Mouse (Mus musculus): ENCODE results near the gene Itpr1. TPM values are rescaled to one million over a fixed set of nuclear protein-coding genes. Genes with fewer than 3 reads are reported as not detected.
A peak's percentile ranks its signal among the peaks of the same experiment; 100 is the strongest.

The Itpr1 gene
- polyA plus RNA-seq, 1 experiment from 2014 or later = 4.8 TPM

GRCm38 (mm10) chr6:108424749-108425584 lies 212.1 kb downstream of the Itpr1 start:
- ATAC-seq = peak; percentile 59

GRCm38 (mm10) chr6:108426789-108427188 lies 213.9 kb downstream of the Itpr1 start:
- Histone ChIP-seq H3K27ac (no peak overlapping the region; the same call in 1 of the 2 replicates), H3K4me2 (replicated peaks) (0 out of 2 replicates have a peak overlapping the region, but pooled peaks have one; percentile 23), H3K27me3 (no peaks in the 10 kb centered on the region), H3K4me1 (replicated peaks) (peaks cover 25% of the 10 kb centered on the region), H3K4me3 (replicated peaks) (no peak overlapping the region), H3K9ac (replicated peaks) (no peak overlapping the region), H3K36me3 (no peaks in the 10 kb centered on the region), H3K9me3 (no peaks in the 10 kb centered on the region)
- WGBS = 11% methylated on average over 10 of the region's 10 CpGs
- ATAC-seq = peak; percentile 79

More at GRCm38 (mm10) chr6:108424749-108425584, 212.1 kb downstream of the Itpr1 start:
- Histone ChIP-seq H3K4me2 (replicated peaks) (no peak overlapping the region), H3K4me1 (replicated peaks) (peaks cover 25% of the 10 kb centered on the region), H3K27ac (no peak overlapping the region), H3K9ac (replicated peaks) (no peak overlapping the region), H3K4me3 (replicated peaks) (no peak overlapping the region), H3K9me3 (no peaks in the 10 kb centered on the region), H3K27me3 (no peaks in the 10 kb centered on the region), H3K36me3 (no peaks in the 10 kb centered on the region)
- 65% methylated on average over 9 of the region's 9 CpGs for whole genome bisulfite sequencing

- 94% methylated on average over 3 of the region's 3 CpGs for WGBS
These were observed 215.5 kb downstream of the Itpr1 start for GRCm38 (mm10) chr6:108428383-108428782.

GRCm38 (mm10) chr6:108429950-108430349 lies 217.1 kb downstream of the Itpr1 start:
- Histone ChIP-seq H3K4me3 (replicated peaks) (no peak overlapping the region), H3K9me3 (no peaks in the 10 kb centered on the region), H3K4me1 (replicated peaks) (peaks cover 21% of the 10 kb centered on the region), H3K36me3 (no peaks in the 10 kb centered on the region), H3K27ac (no peak overlapping the region), H3K9ac (replicated peaks) (no peak overlapping the region), H3K27me3 (no peaks in the 10 kb centered on the region), H3K4me2 (replicated peaks) (no peak overlapping the region)
- no peak for ATAC-seq
- WGBS = 92% methylated on average over 8 of the region's 8 CpGs

More at GRCm38 (mm10) chr6:108428383-108428782, 215.5 kb downstream of the Itpr1 start:
- H3K9me3 ChIP-seq = no peaks in the 10 kb centered on the region
- H3K4me3 ChIP-seq (replicated peaks) = no peak overlapping the region
- no peaks in the 10 kb centered on the region for H3K27me3 ChIP-seq
- no peak overlapping the region for H3K4me2 ChIP-seq (replicated peaks)
- H3K27ac ChIP-seq = no peak overlapping the region
- ATAC-seq = no peak
- H3K4me1 ChIP-seq (replicated peaks) = peaks cover 25% of the 10 kb centered on the region
- no peaks in the 10 kb centered on the region for H3K36me3 ChIP-seq
- H3K9ac ChIP-seq (replicated peaks) = no peak overlapping the region

GRCm38 (mm10) chr6:108431193-108431592 lies 218.3 kb downstream of the Itpr1 start:
- WGBS = 83% methylated on average over 8 of the region's 8 CpGs
- Histone ChIP-seq H3K9ac (replicated peaks) (no peak overlapping the region), H3K36me3 (no peaks in the 10 kb centered on the region), H3K4me2 (replicated peaks) (no peak overlapping the region), H3K9me3 (no peaks in the 10 kb centered on the region), H3K27me3 (no peaks in the 10 kb centered on the region), H3K4me3 (replicated peaks) (no peak overlapping the region), H3K27ac (no peak overlapping the region), H3K4me1 (replicated peaks) (peaks cover 18% of the 10 kb centered on the region)
- no peak for ATAC-seq

- H3K9me3 ChIP-seq = no peaks in the 10 kb centered on the region
- H3K27me3 ChIP-seq = no peaks in the 10 kb centered on the region
- ATAC-seq = no peak
- no peak overlapping the region for H3K4me3 ChIP-seq (replicated peaks)
- H3K4me2 ChIP-seq (replicated peaks) = no peak overlapping the region
- H3K9ac ChIP-seq (replicated peaks) = no peak overlapping the region
- peaks cover 12% of the 10 kb centered on the region for H3K4me1 ChIP-seq (replicated peaks)
- H3K36me3 ChIP-seq = no peaks in the 10 kb centered on the region
- 90% methylated on average over 4 of the region's 4 CpGs for WGBS
- no peak overlapping the region for H3K27ac ChIP-seq
These were observed 219.9 kb downstream of the Itpr1 start for GRCm38 (mm10) chr6:108432836-108433235.

GRCm38 (mm10) chr6:108434816-108435215 lies 221.9 kb downstream of the Itpr1 start:
- Histone ChIP-seq H3K4me3 (replicated peaks) (no peak overlapping the region), H3K36me3 (no peaks in the 10 kb centered on the region), H3K27ac (no peak overlapping the region), H3K4me2 (replicated peaks) (no peak overlapping the region), H3K27me3 (no peaks in the 10 kb centered on the region), H3K9me3 (no peaks in the 10 kb centered on the region), H3K4me1 (replicated peaks) (peaks cover 12% of the 10 kb centered on the region), H3K9ac (replicated peaks) (no peak overlapping the region)
- ATAC-seq = no peak
- 72% methylated on average over 6 of the region's 6 CpGs for WGBS

- H3K4me2 ChIP-seq (replicated peaks) = no peak overlapping the region
- H3K27me3 ChIP-seq = no peaks in the 10 kb centered on the region
- H3K4me1 ChIP-seq (replicated peaks) = peaks cover 12% of the 10 kb centered on the region
- H3K36me3 ChIP-seq = peaks cover 2% of the 10 kb centered on the region; the same call in 1 of the 2 replicates
- H3K9ac ChIP-seq (replicated peaks) = no peak overlapping the region
- H3K9me3 ChIP-seq = no peaks in the 10 kb centered on the region
- H3K4me3 ChIP-seq (replicated peaks) = no peak overlapping the region
- ATAC-seq = peak; percentile 66; the same call in 1 of the 2 replicates
- WGBS = 65% methylated on average over 6 of the region's 6 CpGs
- no peak overlapping the region for H3K27ac ChIP-seq
These were observed 222.6 kb downstream of the Itpr1 start for GRCm38 (mm10) chr6:108435467-108435866.

GRCm38 (mm10) chr6:108436608-108437007 lies 223.7 kb downstream of the Itpr1 start:
- no peak overlapping the region for H3K4me2 ChIP-seq (replicated peaks)
- H3K9me3 ChIP-seq = no peaks in the 10 kb centered on the region
- H3K4me1 ChIP-seq (replicated peaks) = peaks cover 12% of the 10 kb centered on the region
- H3K27ac ChIP-seq = no peak overlapping the region
- H3K27me3 ChIP-seq = no peaks in the 10 kb centered on the region
- WGBS = 56% methylated on average over 5 of the region's 5 CpGs
- peaks cover 5% of the 10 kb centered on the region; the same call in 1 of the 2 replicates for H3K36me3 ChIP-seq
- no peak overlapping the region for H3K9ac ChIP-seq (replicated peaks)
- no peak for ATAC-seq
- H3K4me3 ChIP-seq (replicated peaks) = no peak overlapping the region

- 0 out of 2 replicates have a peak, but pooled peaks cover 2% of the 10 kb centered on the region for H3K4me1 ChIP-seq (replicated peaks)
- no peak overlapping the region for H3K27ac ChIP-seq
- H3K4me3 ChIP-seq (replicated peaks) = no peak overlapping the region
- no peak overlapping the region for H3K4me2 ChIP-seq (replicated peaks)
- WGBS = 97% methylated on average over 2 of the region's 2 CpGs
- H3K27me3 ChIP-seq = no peaks in the 10 kb centered on the region
- H3K36me3 ChIP-seq = peaks cover 5% of the 10 kb centered on the region; the same call in 1 of the 2 replicates
- H3K9ac ChIP-seq (replicated peaks) = no peak overlapping the region
- no peak for ATAC-seq
- H3K9me3 ChIP-seq = no peaks in the 10 kb centered on the region
These were observed 228.4 kb downstream of the Itpr1 start for GRCm38 (mm10) chr6:108441290-108441689.

- Histone ChIP-seq H3K4me3 (replicated peaks) (no peak overlapping the region), H3K9me3 (no peaks in the 10 kb centered on the region), H3K27me3 (no peaks in the 10 kb centered on the region), H3K9ac (replicated peaks) (no peak overlapping the region), H3K4me2 (replicated peaks) (no peak overlapping the region), H3K4me1 (replicated peaks) (no peaks in the 10 kb centered on the region), H3K27ac (no peak overlapping the region), H3K36me3 (peaks cover 5% of the 10 kb centered on the region; the same call in 1 of the 2 replicates)
- 92% methylated on average over 3 of the region's 3 CpGs for WGBS
- ATAC-seq = no peak
These were observed 229.4 kb downstream of the Itpr1 start for GRCm38 (mm10) chr6:108442291-108442690.

GRCm38 (mm10) chr6:108444435-108444834 lies 231.5 kb downstream of the Itpr1 start:
- Histone ChIP-seq H3K4me1 (replicated peaks) (no peaks in the 10 kb centered on the region), H3K9ac (replicated peaks) (no peak overlapping the region), H3K4me3 (replicated peaks) (no peak overlapping the region), H3K27ac (no peak overlapping the region), H3K27me3 (no peaks in the 10 kb centered on the region), H3K4me2 (replicated peaks) (no peak overlapping the region), H3K9me3 (no peaks in the 10 kb centered on the region), H3K36me3 (peaks cover 5% of the 10 kb centered on the region; the same call in 1 of the 2 replicates)
- ATAC-seq = no peak
- WGBS = 80% methylated on average over 7 of the region's 7 CpGs

Measured in midbrain, embryonic 13.5 days (tissue).